In the genomic region with DNA sequence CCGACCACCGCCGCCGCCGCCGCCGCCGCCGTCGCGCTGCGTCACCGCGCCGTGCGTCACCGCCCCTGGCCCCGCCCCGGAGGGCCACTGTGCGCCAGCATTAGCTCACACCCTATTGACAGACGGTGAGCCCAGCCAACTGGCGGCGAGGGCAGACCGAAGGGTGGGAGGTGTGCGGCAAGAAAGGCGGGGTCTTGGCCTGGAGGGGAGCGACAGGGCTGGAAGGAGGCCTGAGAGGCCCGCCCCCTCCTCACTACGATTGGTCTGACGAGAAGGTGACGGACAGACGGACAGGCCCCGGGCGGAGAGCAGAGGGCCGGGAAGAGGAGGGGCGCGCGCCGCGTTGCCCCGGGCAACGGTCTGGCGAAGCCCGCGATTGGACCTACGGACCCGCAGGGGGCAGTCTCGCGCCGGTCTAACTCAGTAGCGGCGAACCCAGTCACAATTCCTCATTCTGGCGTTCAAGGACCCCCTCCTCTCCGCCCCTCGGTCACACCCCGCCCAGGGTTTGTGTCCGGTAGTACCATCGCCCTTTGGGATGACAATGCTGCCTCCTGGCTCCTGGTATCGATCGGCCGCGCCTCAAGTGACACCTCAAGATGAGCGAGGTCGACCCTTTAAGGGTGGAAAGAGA, we compare ENCODE assay signal across 8 mouse cellular contexts. TPM values are rescaled to one million over a fixed set of nuclear protein-coding genes. Genes with fewer than 3 reads are reported as not detected.
DNase-seq lines count a peak whose midpoint lies in the region; ATAC-seq and TF ChIP-seq lines count a peak whose summit lies in the region.

No protein-coding gene starts in this region.

- no peaks in the 10 kb centered on the region for H3K27me3 ChIP-seq in heart, embryonic 12.5 days (replicated peaks)
- H3K27me3 ChIP-seq in kidney, postnatal 0 days (ENCODE audit: insufficient read depth, low read length) = no peaks in the 10 kb centered on the region
- no peaks in the 10 kb centered on the region for H3K27me3 ChIP-seq in liver, embryonic 11.5 days (replicated peaks; ENCODE audit: control insufficient read depth, insufficient read depth, low read length)
- H3K27me3 ChIP-seq in stomach, embryonic 14.5 days (ENCODE audit: control insufficient read depth, insufficient read depth, low read length) = no peaks in the 10 kb centered on the region

- peak; percentile 100 for DNase-seq in CD4-positive helper T cell, adult 2 months (ENCODE audit: low read depth, low spot score)
- peak; percentile 99 for DNase-seq in brain, embryonic 18.5 days (ENCODE audit: low read depth, low spot score)
- peak; percentile 100 for DNase-seq in kidney, postnatal 0 days (ENCODE audit: low spot score)
- DNase-seq in liver, embryonic 11.5 days (ENCODE audit: low spot score) = peak; percentile 99
- DNase-seq in naive thymus-derived CD4-positive, alpha-beta T cell, adult 2 months (ENCODE audit: low read depth) = peak; percentile 99

- H3K4me1 ChIP-seq in heart, embryonic 12.5 days (replicated peaks) = peaks cover 41% of the 10 kb centered on the region
- H3K4me1 ChIP-seq in kidney, postnatal 0 days (replicated peaks; ENCODE audit: insufficient read depth, low read length) = peaks cover 10% of the 10 kb centered on the region
- H3K4me1 ChIP-seq in liver, embryonic 11.5 days (replicated peaks; ENCODE audit: control insufficient read depth, insufficient read depth, low read length) = peaks cover 39% of the 10 kb centered on the region
- peaks cover 22% of the 10 kb centered on the region for H3K4me1 ChIP-seq in stomach, embryonic 14.5 days (ENCODE audit: control insufficient read depth, insufficient read depth, low read length)

- H3K36me3 ChIP-seq in heart, embryonic 12.5 days = peaks cover 6% of the 10 kb centered on the region; the same call in 1 of the 2 replicates
- H3K36me3 ChIP-seq in kidney, postnatal 0 days (ENCODE audit: insufficient read depth, low read length) = 0 out of 2 replicates have a peak, but pooled peaks cover 4% of the 10 kb centered on the region
- no peaks in the 10 kb centered on the region for H3K36me3 ChIP-seq in liver, embryonic 11.5 days (ENCODE audit: control insufficient read depth, insufficient read depth, low read length)
- H3K36me3 ChIP-seq in stomach, embryonic 14.5 days (ENCODE audit: control insufficient read depth, insufficient read depth, low read length) = peaks cover 11% of the 10 kb centered on the region; the same call in 1 of the 2 replicates

- H3K9ac ChIP-seq in heart, embryonic 12.5 days = peak overlapping the region; percentile 100
- H3K9ac ChIP-seq in kidney, postnatal 0 days (ENCODE audit: low read depth, low read length) = peak overlapping the region; percentile 92
- H3K9ac ChIP-seq in liver, embryonic 11.5 days (ENCODE audit: low read depth, low read length) = peak overlapping the region; percentile 87
- peak overlapping the region; percentile 94 for H3K9ac ChIP-seq in stomach, embryonic 14.5 days (replicated peaks; ENCODE audit: low read depth, low read length)

- ATAC-seq in erythroid progenitor cell, adult 5-6 weeks (replicated peaks; ENCODE audit: low FRiP score, poor library complexity, severe bottlenecking) = peak; percentile 93
- peak; percentile 99 for ATAC-seq in heart, embryonic 12.5 days (ENCODE audit: insufficient number of reproducible peaks, low FRiP score)
- peak; percentile 99 for ATAC-seq in kidney, postnatal 0 days (replicated peaks; ENCODE audit: low FRiP score, low read depth)
- peak; percentile 96 for ATAC-seq in liver, embryonic 11.5 days (replicated peaks; ENCODE audit: low FRiP score)
- peak; percentile 99 for ATAC-seq in stomach, embryonic 14.5 days (ENCODE audit: insufficient number of reproducible peaks, insufficient read depth, low FRiP score, low read depth)

- peak overlapping the region; percentile 40 for H3K27ac ChIP-seq in heart, embryonic 12.5 days (ENCODE audit: poor library complexity, severe bottlenecking)
- peak overlapping the region; percentile 74 for H3K27ac ChIP-seq in kidney, postnatal 0 days
- peak overlapping the region; percentile 60 for H3K27ac ChIP-seq in liver, embryonic 11.5 days (ENCODE audit: low read depth, low read length)
- H3K27ac ChIP-seq in stomach, embryonic 14.5 days (ENCODE audit: low read length) = peak overlapping the region; percentile 44; the same call in 1 of the 2 replicates

- H3K9me3 ChIP-seq in heart, embryonic 12.5 days (replicated peaks) = no peaks in the 10 kb centered on the region
- no peaks in the 10 kb centered on the region for H3K9me3 ChIP-seq in kidney, postnatal 0 days (replicated peaks; ENCODE audit: low read length)
- H3K9me3 ChIP-seq in liver, embryonic 11.5 days (ENCODE audit: control insufficient read depth, low read length) = no peaks in the 10 kb centered on the region
- H3K9me3 ChIP-seq in stomach, embryonic 14.5 days (ENCODE audit: control insufficient read depth, low read depth, low read length) = no peaks in the 10 kb centered on the region

- peak overlapping the region; percentile 85 for H3K4me2 ChIP-seq in heart, embryonic 12.5 days
- H3K4me2 ChIP-seq in kidney, postnatal 0 days (ENCODE audit: low read length) = peak overlapping the region; percentile 83
- peak overlapping the region; percentile 91 for H3K4me2 ChIP-seq in liver, embryonic 11.5 days
- H3K4me2 ChIP-seq in stomach, embryonic 14.5 days (replicated peaks; ENCODE audit: low read depth, low read length) = peak overlapping the region; percentile 68

- WGBS in heart, embryonic 12.5 days = under 1% methylated on average over 54 of the region's 64 CpGs
- WGBS in kidney, postnatal 0 days = 1% methylated on average over 46 of the region's 64 CpGs
- under 1% methylated on average over 55 of the region's 64 CpGs for WGBS in liver, embryonic 11.5 days
- under 1% methylated on average over 51 of the region's 64 CpGs for WGBS in stomach, embryonic 14.5 days

- TF ChIP-seq CTCF in kidney, postnatal 0 days (IDR thresholded peaks at IDR 0.05; ENCODE audit: low read depth) = peak; percentile 71

- peak overlapping the region; percentile 97 for H3K4me3 ChIP-seq in heart, embryonic 12.5 days
- peak overlapping the region; percentile 73 for H3K4me3 ChIP-seq in kidney, postnatal 0 days (replicated peaks; ENCODE audit: low read depth, low read length)
- H3K4me3 ChIP-seq in liver, embryonic 11.5 days (ENCODE audit: low read depth, low read length) = peak overlapping the region; percentile 88
- H3K4me3 ChIP-seq in stomach, embryonic 14.5 days (ENCODE audit: low read depth, low read length) = peak overlapping the region; percentile 92

RNA-seq across cellular contexts. Expression of a gene that starts 0.9 kb away (rescaled TPM):
- 79.3 and 117 TPM in 2 replicates for total RNA-seq in erythroid progenitor cell, adult 5-6 weeks (2015; ENCODE audit: low replicate concordance)
- 55.6 and 119 TPM in 2 replicates for total RNA-seq in erythroid progenitor cell, adult 5-6 weeks (2017; ENCODE audit: low replicate concordance)
- 4.9 and 5.4 TPM in 2 replicates for polyA plus RNA-seq in heart, embryonic 12.5 days (2016; fragmentation: Nextera tagmentation; extraction: Ambion mirVana)
- 19.5 and 23.8 TPM in 2 replicates for polyA plus RNA-seq in kidney, postnatal 0 days (2015; fragmentation: Nextera tagmentation; extraction: Ambion mirVana)
- polyA plus RNA-seq in liver, embryonic 11.5 days (2014; fragmentation: Nextera tagmentation; extraction: Ambion mirVana) = 49.4 and 49.7 TPM in 2 replicates
- 17.0 and 17.2 TPM in 2 replicates for polyA plus RNA-seq in stomach, embryonic 14.5 days (2014; fragmentation: Nextera tagmentation; extraction: Ambion mirVana)

RNA-seq across cellular contexts. Expression of a gene that starts 15.4 kb away (rescaled TPM):
- 0.84 TPM in 1 of 2 replicates, not detected in the other for total RNA-seq in erythroid progenitor cell, adult 5-6 weeks (2015; ENCODE audit: low replicate concordance)
- not detected in 2 replicates for total RNA-seq in erythroid progenitor cell, adult 5-6 weeks (2017; ENCODE audit: low replicate concordance)
- 1.5 and 2.0 TPM in 2 replicates for polyA plus RNA-seq in heart, embryonic 12.5 days (2016; fragmentation: Nextera tagmentation; extraction: Ambion mirVana)
- 2.1 and 2.8 TPM in 2 replicates for polyA plus RNA-seq in kidney, postnatal 0 days (2015; fragmentation: Nextera tagmentation; extraction: Ambion mirVana)
- 1.7 TPM in 2 replicates for polyA plus RNA-seq in liver, embryonic 11.5 days (2014; fragmentation: Nextera tagmentation; extraction: Ambion mirVana)
- polyA plus RNA-seq in stomach, embryonic 14.5 days (2014; fragmentation: Nextera tagmentation; extraction: Ambion mirVana) = 4.2 and 5.3 TPM in 2 replicates

RNA-seq across cellular contexts. Expression of a gene that starts 43.6 kb away (rescaled TPM):
- total RNA-seq in erythroid progenitor cell, adult 5-6 weeks (2015; ENCODE audit: low replicate concordance) = 21.4 and 56.6 TPM in 2 replicates
- total RNA-seq in erythroid progenitor cell, adult 5-6 weeks (2017; ENCODE audit: low replicate concordance) = 32.5 and 42.5 TPM in 2 replicates
- 68.5 and 70.4 TPM in 2 replicates for polyA plus RNA-seq in heart, embryonic 12.5 days (2016; fragmentation: Nextera tagmentation; extraction: Ambion mirVana)
- 60.2 and 70.3 TPM in 2 replicates for polyA plus RNA-seq in kidney, postnatal 0 days (2015; fragmentation: Nextera tagmentation; extraction: Ambion mirVana)
- 56.1 and 58.6 TPM in 2 replicates for polyA plus RNA-seq in liver, embryonic 11.5 days (2014; fragmentation: Nextera tagmentation; extraction: Ambion mirVana)
- polyA plus RNA-seq in stomach, embryonic 14.5 days (2014; fragmentation: Nextera tagmentation; extraction: Ambion mirVana) = 67.3 and 73.2 TPM in 2 replicates

RNA-seq across cellular contexts. Expression of a gene that starts 43.9 kb away (rescaled TPM):
- 0.84 and 13.0 TPM in 2 replicates for total RNA-seq in erythroid progenitor cell, adult 5-6 weeks (2015; ENCODE audit: low replicate concordance)
- total RNA-seq in erythroid progenitor cell, adult 5-6 weeks (2017; ENCODE audit: low replicate concordance) = 2.6 and 4.4 TPM in 2 replicates
- polyA plus RNA-seq in heart, embryonic 12.5 days (2016; fragmentation: Nextera tagmentation; extraction: Ambion mirVana) = 45.4 and 46.5 TPM in 2 replicates
- 44.6 and 47.8 TPM in 2 replicates for polyA plus RNA-seq in kidney, postnatal 0 days (2015; fragmentation: Nextera tagmentation; extraction: Ambion mirVana)
- 44.7 and 45.7 TPM in 2 replicates for polyA plus RNA-seq in liver, embryonic 11.5 days (2014; fragmentation: Nextera tagmentation; extraction: Ambion mirVana)
- polyA plus RNA-seq in stomach, embryonic 14.5 days (2014; fragmentation: Nextera tagmentation; extraction: Ambion mirVana) = 47.1 and 51.1 TPM in 2 replicates

RNA-seq across cellular contexts. Expression of a gene that starts 56.3 kb away (rescaled TPM):
- 39.8 and 50.5 TPM in 2 replicates for total RNA-seq in erythroid progenitor cell, adult 5-6 weeks (2015; ENCODE audit: low replicate concordance)
- total RNA-seq in erythroid progenitor cell, adult 5-6 weeks (2017; ENCODE audit: low replicate concordance) = 3.9 and 6.4 TPM in 2 replicates
- polyA plus RNA-seq in heart, embryonic 12.5 days (2016; fragmentation: Nextera tagmentation; extraction: Ambion mirVana) = 15.9 and 16.5 TPM in 2 replicates
- polyA plus RNA-seq in kidney, postnatal 0 days (2015; fragmentation: Nextera tagmentation; extraction: Ambion mirVana) = 18.6 and 19.6 TPM in 2 replicates
- 9.9 and 10.2 TPM in 2 replicates for polyA plus RNA-seq in liver, embryonic 11.5 days (2014; fragmentation: Nextera tagmentation; extraction: Ambion mirVana)
- 15.5 and 17.6 TPM in 2 replicates for polyA plus RNA-seq in stomach, embryonic 14.5 days (2014; fragmentation: Nextera tagmentation; extraction: Ambion mirVana)

Comparison
In these comparisons a context has a peak if more than half of its experiments do, and no peak if none do; other contexts are left out.
1. Peak in every context shown above with its lines: DNase-seq, ATAC-seq, H3K4me3 ChIP-seq and H3K27ac ChIP-seq.